Mouse (Mus musculus) forebrain, postnatal 0 days (tissue): ENCODE measurements around the gene Nlk. TPM values are rescaled to one million over a fixed set of nuclear protein-coding genes. Genes with fewer than 3 reads are reported as not detected.
A peak's percentile ranks its signal among the peaks of the same experiment; 100 is the strongest.

Experiments used
- ATAC-seq: fragments of 200-750 bp; cut with Nextera tagmentation; 2 replicates; pipeline ENCODE4 v1.8.0; 2017; ENCODE audit warnings: mild to moderate bottlenecking, moderate library complexity
- DNase-seq: peaks from one replicate; pipeline ENCODE4 v3.0.0-alpha.2; 2015
- H3K27ac ChIP-seq: fragments of 300-500 bp; sonication (generic); 2 replicates; pipeline ENCODE4 v1.5.1; 2014; ENCODE audit warnings: low read depth, mild to moderate bottlenecking, antibody characterized with exemption, low read length, moderate library complexity, mixed read lengths
- H3K27me3 ChIP-seq: fragments of 300-500 bp; sonication (generic); 2 replicates; pipeline ENCODE4 v1.6.1; 2014; ENCODE audit warnings: mild to moderate bottlenecking, low read length, mixed read lengths; ENCODE audit not compliant: insufficient read depth
- H3K36me3 ChIP-seq: fragments of 300-500 bp; sonication (generic); 2 replicates; pipeline ENCODE4 v1.6.1; 2014; ENCODE audit warnings: mild to moderate bottlenecking, moderate library complexity; ENCODE audit not compliant: insufficient read depth
- H3K4me1 ChIP-seq: fragments of 300-500 bp; sonication (generic); 2 replicates; pipeline ENCODE4 v1.6.1; 2014; ENCODE audit warnings: antibody characterized with exemption; ENCODE audit not compliant: insufficient read depth
- H3K4me2 ChIP-seq: fragments of 300-500 bp; sonication (generic); 2 replicates; pipeline ENCODE4 v1.6.1; 2014; ENCODE audit warnings: low read depth, mild to moderate bottlenecking, moderate library complexity
- H3K4me3 ChIP-seq: fragments of 300-500 bp; sonication (generic); 2 replicates; pipeline ENCODE4 v1.5.1; 2014; ENCODE audit warnings: low read depth, low read length, mixed read lengths
- H3K9ac ChIP-seq: fragments of 300-500 bp; sonication (generic); 2 replicates; pipeline ENCODE4 v1.6.1; 2014; ENCODE audit warnings: mild to moderate bottlenecking
- H3K9me3 ChIP-seq: fragments of 300-500 bp; sonication (generic); 2 replicates; pipeline ENCODE4 v1.6.1; 2016; ENCODE audit warnings: low read length
- CTCF ChIP-seq: sonication (generic); IDR thresholded peaks from 2 replicates; pipeline ENCODE4 v1.5.1; 2016; ENCODE audit warnings: antibody characterized with exemption, control low read depth, low read depth
- WGBS: fragments of 180-500 bp; shearing (Covaris S2); extraction: QIAGEN DNeasy Blood & Tissue Kit; methylation state at CpG from one replicate; pipeline ENCODE4 v1.1.7; 2014; 5-methylcytosine and 5-hydroxymethylcytosine counted together
- polyA plus RNA-seq: library from polyadenylated mRNA; unstranded; fragments of >200 nt; fragmentation: Nextera tagmentation; extraction: Ambion mirVana; gene quantifications from 2 replicates; pipeline ENCODE4 v1.2.1, GENCODE M21; 2015
- total RNA-seq: library from RNA; depleted of rRNA; stranded (reverse); fragments of >200 nt; gene quantifications from 2 replicates; pipeline ENCODE4 v1.2.3, GENCODE M21; 2014; rRNA removed

Gene Nlk
- total and polyA plus RNA-seq, 2 experiments from 2014 or later = 27.8 to 43.1 TPM

DNA sequence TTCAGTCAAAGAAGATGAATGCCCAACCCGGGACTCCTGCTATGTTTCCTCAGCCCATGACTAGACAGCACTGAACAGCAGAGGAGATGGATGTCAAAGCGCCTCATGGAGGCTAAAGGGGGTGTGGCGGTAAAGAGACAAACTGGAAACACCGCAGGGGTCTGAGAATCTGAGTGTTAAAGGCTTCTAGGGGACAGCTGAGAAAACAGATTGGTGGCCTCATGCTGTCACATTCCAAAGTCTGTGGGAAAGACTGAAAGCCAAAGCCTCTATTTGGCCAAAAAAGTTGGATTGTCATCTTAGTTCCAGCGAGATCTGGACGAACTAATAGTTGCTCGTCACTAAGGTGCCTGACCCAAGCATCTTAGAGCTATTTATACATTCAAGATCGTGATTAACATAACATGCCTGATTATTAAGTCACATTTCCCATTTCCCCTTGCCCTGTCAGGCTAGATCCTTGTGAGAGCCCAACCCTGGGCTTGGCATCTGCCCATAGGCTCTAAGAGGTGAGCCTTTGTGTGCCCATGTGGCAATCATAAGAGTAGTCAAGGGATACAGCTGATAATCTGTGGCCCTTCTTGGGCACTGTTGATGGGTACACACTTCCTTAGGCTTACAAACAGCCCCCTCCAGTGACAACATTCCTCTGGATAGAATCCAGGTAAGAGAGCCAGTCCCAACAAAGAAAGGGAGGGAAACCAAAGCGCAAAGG lies 173.8 kb downstream of the Nlk start:
- H3K27ac ChIP-seq = no peak overlapping the region
- H3K27me3 ChIP-seq = no peaks in the 10 kb centered on the region
- 76% methylated on average over 9 of the region's 9 CpGs for WGBS
- H3K9me3 ChIP-seq = no peaks in the 10 kb centered on the region
- no peak overlapping the region for H3K9ac ChIP-seq
- DNase-seq (no peak), ATAC-seq (no peak)
- no peaks in the 10 kb centered on the region for H3K4me1 ChIP-seq
- H3K4me3 ChIP-seq = no peak overlapping the region
- TF ChIP-seq CTCF = no peak
- H3K4me2 ChIP-seq = no peak overlapping the region
- H3K36me3 ChIP-seq = peaks cover 95% of the 10 kb centered on the region

DNA sequence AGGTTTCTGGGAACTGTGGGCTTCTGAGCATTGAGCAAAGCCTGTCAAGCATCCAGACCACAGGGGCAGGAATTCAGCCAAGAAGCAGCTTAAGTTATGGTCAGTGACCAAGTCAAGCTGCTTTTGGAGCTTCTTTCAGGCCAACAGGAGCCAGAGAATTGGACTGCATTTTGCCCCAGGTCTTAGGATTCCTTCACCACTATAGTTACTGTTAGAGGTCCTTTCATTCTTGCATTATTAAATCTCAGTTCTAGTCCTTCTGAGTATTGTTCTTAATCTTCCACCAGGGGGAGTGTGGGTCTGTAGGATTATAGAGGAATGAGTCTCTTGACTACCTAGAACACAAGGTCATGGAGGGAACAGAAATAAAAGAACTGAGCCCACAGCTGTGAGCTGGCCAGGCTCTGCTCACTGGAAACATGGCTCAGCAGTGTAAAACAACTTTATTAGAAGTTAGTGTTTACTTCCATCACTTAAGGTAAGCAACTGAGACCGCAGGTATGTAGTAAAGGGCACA lies 174.6 kb downstream of the Nlk start:
- Histone ChIP-seq H3K9ac (no peak overlapping the region), H3K36me3 (peaks cover 96% of the 10 kb centered on the region), H3K9me3 (no peaks in the 10 kb centered on the region), H3K27me3 (no peaks in the 10 kb centered on the region), H3K4me3 (no peak overlapping the region), H3K4me2 (no peak overlapping the region), H3K4me1 (no peaks in the 10 kb centered on the region), H3K27ac (no peak overlapping the region)
- DNase-seq (no peak), ATAC-seq (no peak)
- peak; percentile 58 for TF ChIP-seq CTCF
- 96% methylated on average over 1 of the region's 1 CpGs for WGBS

DNA sequence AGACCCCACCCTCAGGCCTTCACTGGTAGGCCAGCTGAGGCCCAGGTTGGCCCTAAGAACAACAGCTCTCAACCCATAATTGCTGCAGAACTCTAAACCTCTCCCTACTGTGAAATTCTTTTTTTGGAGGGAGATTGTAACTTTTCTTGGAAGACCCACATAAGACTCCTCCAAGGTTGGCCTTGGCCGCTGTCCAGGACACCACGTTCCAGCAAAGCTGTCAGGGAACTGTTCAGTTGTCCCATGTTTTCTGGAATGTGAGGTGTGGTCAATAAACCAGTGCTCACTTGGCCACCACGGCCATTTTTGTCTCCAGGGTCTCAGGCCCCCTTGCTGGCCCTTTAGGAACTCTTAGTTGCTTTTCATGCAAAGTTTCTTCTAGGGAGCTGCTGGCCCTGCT lies 175.3 kb downstream of the Nlk start:
- no peak overlapping the region for H3K27ac ChIP-seq
- WGBS = 88% methylated on average over 3 of the region's 3 CpGs
- no peaks in the 10 kb centered on the region for H3K4me1 ChIP-seq
- no peak for TF ChIP-seq CTCF
- DNase-seq (no peak), ATAC-seq (no peak)
- no peak overlapping the region for H3K9ac ChIP-seq
- H3K4me3 ChIP-seq = no peak overlapping the region
- peaks cover 91% of the 10 kb centered on the region for H3K36me3 ChIP-seq
- no peaks in the 10 kb centered on the region for H3K9me3 ChIP-seq
- H3K27me3 ChIP-seq = no peaks in the 10 kb centered on the region
- no peak overlapping the region for H3K4me2 ChIP-seq

- H3K4me2 ChIP-seq = no peak overlapping the region
- no peaks in the 10 kb centered on the region for H3K4me1 ChIP-seq
- no peak overlapping the region for H3K9ac ChIP-seq
- no peak overlapping the region for H3K4me3 ChIP-seq
- H3K27ac ChIP-seq = no peak overlapping the region
- 82% methylated on average over 10 of the region's 10 CpGs for WGBS
- ATAC-seq (no peak), DNase-seq (no peak)
- no peaks in the 10 kb centered on the region for H3K9me3 ChIP-seq
- no peaks in the 10 kb centered on the region for H3K27me3 ChIP-seq
- H3K36me3 ChIP-seq = peaks cover 88% of the 10 kb centered on the region
- TF ChIP-seq CTCF = no peak
Measured at GRCm38 (mm10) chr11:78518931-78519330, 178.2 kb downstream of the Nlk start.

Other genes with a start within 250 kb of the Nlk start
- 10.8 and 11.2 TPM in 2 replicates for gene Slc46a1, start 231.7 kb downstream of the Nlk start, total RNA-seq
- gene Slc46a1, start 231.7 kb downstream of the Nlk start, polyA plus RNA-seq = 16.5 and 18.8 TPM in 2 replicates
- gene Sarm1, start 199.6 kb downstream of the Nlk start, total RNA-seq = 47.5 and 48.3 TPM in 2 replicates
- 32.7 and 34.7 TPM in 2 replicates for gene Sarm1, start 199.6 kb downstream of the Nlk start, polyA plus RNA-seq
- gene Vtn, start 198.3 kb downstream of the Nlk start, total RNA-seq = 82.8 and 94.4 TPM in 2 replicates
- gene Vtn, start 198.3 kb downstream of the Nlk start, polyA plus RNA-seq = 111 and 129 TPM in 2 replicates
- gene Sebox, start 193.9 kb downstream of the Nlk start, total RNA-seq = 0.14 and 0.15 TPM in 2 replicates
- gene Sebox, start 193.9 kb downstream of the Nlk start, polyA plus RNA-seq = 0.35 TPM in 1 of 2 replicates, not detected in the other
- 64.8 and 73.2 TPM in 2 replicates for gene Tmem199, start 185.2 kb downstream of the Nlk start, total RNA-seq
- 84.2 and 86.0 TPM in 2 replicates for gene Tmem199, start 185.2 kb downstream of the Nlk start, polyA plus RNA-seq
- gene Poldip2, start 185.2 kb downstream of the Nlk start, total RNA-seq = 139 and 157 TPM in 2 replicates
- 165 and 175 TPM in 2 replicates for gene Poldip2, start 185.2 kb downstream of the Nlk start, polyA plus RNA-seq
- gene Tnfaip1, start 161.0 kb downstream of the Nlk start, total RNA-seq = 38.9 and 42.7 TPM in 2 replicates
- 54.6 and 66.3 TPM in 2 replicates for gene Tnfaip1, start 161.0 kb downstream of the Nlk start, polyA plus RNA-seq
- 106 and 119 TPM in 2 replicates for gene Ift20, start 161.0 kb downstream of the Nlk start, total RNA-seq
- gene Ift20, start 161.0 kb downstream of the Nlk start, polyA plus RNA-seq = 124 and 140 TPM in 2 replicates
- 32.7 and 33.9 TPM in 2 replicates for gene Tmem97, start 146.6 kb downstream of the Nlk start, total RNA-seq
- gene Tmem97, start 146.6 kb downstream of the Nlk start, polyA plus RNA-seq = 37.1 and 42.1 TPM in 2 replicates
- gene Ccnq, start 54.4 kb upstream of the Nlk start, total RNA-seq = 28.3 and 30.7 TPM in 2 replicates
- 31.8 and 33.1 TPM in 2 replicates for gene Ccnq, start 54.4 kb upstream of the Nlk start, polyA plus RNA-seq
- gene Lyrm9, start 129.2 kb upstream of the Nlk start, total RNA-seq = 24.4 and 40.2 TPM in 2 replicates
- gene Lyrm9, start 129.2 kb upstream of the Nlk start, polyA plus RNA-seq = 37.8 and 41.5 TPM in 2 replicates
- gene Nos2, start 223.4 kb upstream of the Nlk start, total RNA-seq = 0.24 and 0.62 TPM in 2 replicates
- gene Nos2, start 223.4 kb upstream of the Nlk start, polyA plus RNA-seq = 0.34 and 0.51 TPM in 2 replicates